Mouse (Mus musculus) urinary bladder, postnatal 10 days (tissue): ENCODE results near the gene 4933424G06Rik.

ENCODE experiments used
- DNase-seq: peaks from one replicate; pipeline ENCODE4 v3.0.0; 2022; ENCODE audit warnings: low spot score

Gene 4933424G06Rik

GRCm38 (mm10) chr1:36709055-36709853 is 695 bp upstream of the 4933424G06Rik start:
- no peak for DNase-seq

GRCm38 (mm10) chr1:36711104-36711503 is 1.2 kb downstream of the 4933424G06Rik start:
- DNase-seq = no peak

- no peak for DNase-seq
Measured at GRCm38 (mm10) chr1:36714311-36714710, 4.4 kb downstream of the 4933424G06Rik start, which contains the start of gene Actr1b. TSS of gene Actr1b (minus strand) at chr1:36714422.

GRCm38 (mm10) chr1:36718786-36719185 is 8.8 kb downstream of the 4933424G06Rik start:
- no peak for DNase-seq

GRCm38 (mm10) chr1:36723146-36724056 is 13.5 kb downstream of the 4933424G06Rik start:
- no peak for DNase-seq

GRCm38 (mm10) chr1:36724057-36724431 is 14.1 kb downstream of the 4933424G06Rik start:
- DNase-seq = no peak

GRCm38 (mm10) chr1:36737300-36737699 is 27.4 kb downstream of the 4933424G06Rik start:
- no peak for DNase-seq

- no peak for DNase-seq
Measured at GRCm38 (mm10) chr1:36739231-36739630, 29.3 kb downstream of the 4933424G06Rik start.

GRCm38 (mm10) chr1:36743046-36743445 is 33.1 kb downstream of the 4933424G06Rik start:
- no peak for DNase-seq

GRCm38 (mm10) chr1:36744268-36744944 is 34.5 kb downstream of the 4933424G06Rik start:
- DNase-seq = no peak

GRCm38 (mm10) chr1:36745661-36746060 is 35.7 kb downstream of the 4933424G06Rik start:
- no peak for DNase-seq

GRCm38 (mm10) chr1:36746452-36746851 is 36.5 kb downstream of the 4933424G06Rik start:
- no peak for DNase-seq

GRCm38 (mm10) chr1:36753932-36754675 is 44.2 kb downstream of the 4933424G06Rik start:
- no peak for DNase-seq

- no peak for DNase-seq
Measured at GRCm38 (mm10) chr1:36758553-36758952, 48.6 kb downstream of the 4933424G06Rik start.

GRCm38 (mm10) chr1:36759076-36759475 is 49.1 kb downstream of the 4933424G06Rik start:
- no peak for DNase-seq

- no peak for DNase-seq
Measured at GRCm38 (mm10) chr1:36760401-36760800, 50.5 kb downstream of the 4933424G06Rik start.

GRCm38 (mm10) chr1:36761061-36761460 is 51.1 kb downstream of the 4933424G06Rik start:
- no peak for DNase-seq

GRCm38 (mm10) chr1:36761568-36761967 is 51.6 kb downstream of the 4933424G06Rik start, which contains the start of gene Zap70:
TSS of gene Zap70 (plus strand) at chr1:36761798.
- no peak for DNase-seq

- DNase-seq = no peak
Measured at GRCm38 (mm10) chr1:36766431-36767205, 56.7 kb downstream of the 4933424G06Rik start.

- DNase-seq = no peak
Measured at GRCm38 (mm10) chr1:36767321-36767720, 57.4 kb downstream of the 4933424G06Rik start.

- DNase-seq = no peak
Measured at GRCm38 (mm10) chr1:36768786-36769185, 58.8 kb downstream of the 4933424G06Rik start.
